Mouse (Mus musculus) retina, adult 2 months (tissue): ENCODE measurements around the gene Lpcat3.
"Not testable (repeated sequence)": the region's sequence is repeated elsewhere in the genome, so short reads cannot be mapped to it uniquely, and the experiment has no call there.

Experiments used
- DNase-seq: peaks from one replicate; pipeline ENCODE4 v3.0.0-alpha.2; 2012; ENCODE audit warnings: low read depth, low spot score

The Lpcat3 gene

GRCm38 (mm10) chr6:124678769-124679168, 15.9 kb downstream of the Lpcat3 start:
- DNase-seq = no peak

GRCm38 (mm10) chr6:124679486-124679885, 16.7 kb downstream of the Lpcat3 start:
- no peak for DNase-seq

GRCm38 (mm10) chr6:124682291-124682690, 19.5 kb downstream of the Lpcat3 start:
- DNase-seq = not testable (repeated sequence)

- DNase-seq = no peak
Observed at GRCm38 (mm10) chr6:124683591-124684417, 21.0 kb downstream of the Lpcat3 start.

- DNase-seq = no peak
Observed at GRCm38 (mm10) chr6:124685606-124686386, 23.0 kb downstream of the Lpcat3 start.

- DNase-seq = not testable (repeated sequence)
Observed at GRCm38 (mm10) chr6:124686644-124687043, 23.8 kb downstream of the Lpcat3 start.

GRCm38 (mm10) chr6:124688151-124688758, 25.4 kb downstream of the Lpcat3 start:
- DNase-seq = no peak

GRCm38 (mm10) chr6:124689011-124689410, 26.2 kb downstream of the Lpcat3 start:
- DNase-seq = no peak

GRCm38 (mm10) chr6:124690517-124690916, 27.7 kb downstream of the Lpcat3 start:
- DNase-seq = no peak

GRCm38 (mm10) chr6:124693243-124693981, 30.6 kb downstream of the Lpcat3 start:
- DNase-seq = no peak

- DNase-seq = no peak
Observed at GRCm38 (mm10) chr6:124694166-124694955, 31.5 kb downstream of the Lpcat3 start.

GRCm38 (mm10) chr6:124696441-124697150, 33.8 kb downstream of the Lpcat3 start:
- DNase-seq = no peak

- DNase-seq = no peak
Observed at GRCm38 (mm10) chr6:124698751-124699150, 35.9 kb downstream of the Lpcat3 start.

GRCm38 (mm10) chr6:124699366-124699765, 36.5 kb downstream of the Lpcat3 start:
- no peak for DNase-seq

GRCm38 (mm10) chr6:124699962-124700610, 37.3 kb downstream of the Lpcat3 start:
- DNase-seq = no peak

- DNase-seq = no peak
Observed at GRCm38 (mm10) chr6:124701338-124701737, 38.5 kb downstream of the Lpcat3 start.

- DNase-seq = no peak
Observed at GRCm38 (mm10) chr6:124702102-124702783, 39.4 kb downstream of the Lpcat3 start.

GRCm38 (mm10) chr6:124702784-124703103, 39.9 kb downstream of the Lpcat3 start:
- no peak for DNase-seq

- DNase-seq = no peak
Observed at GRCm38 (mm10) chr6:124703789-124704188, 41.0 kb downstream of the Lpcat3 start.
